Mouse (Mus musculus): ENCODE measurements around the gene Ccn1.

Gene Ccn1

GRCm38 (mm10) chr3:145648991-145649851 is 560 bp downstream of the Ccn1 start:
- DNase-seq: no peak

- no peak for DNase-seq
Observed at GRCm38 (mm10) chr3:145648097-145648931, 1.5 kb downstream of the Ccn1 start.

- no peak for DNase-seq
Observed at GRCm38 (mm10) chr3:145647416-145647815, 2.4 kb downstream of the Ccn1 start.

DNA sequence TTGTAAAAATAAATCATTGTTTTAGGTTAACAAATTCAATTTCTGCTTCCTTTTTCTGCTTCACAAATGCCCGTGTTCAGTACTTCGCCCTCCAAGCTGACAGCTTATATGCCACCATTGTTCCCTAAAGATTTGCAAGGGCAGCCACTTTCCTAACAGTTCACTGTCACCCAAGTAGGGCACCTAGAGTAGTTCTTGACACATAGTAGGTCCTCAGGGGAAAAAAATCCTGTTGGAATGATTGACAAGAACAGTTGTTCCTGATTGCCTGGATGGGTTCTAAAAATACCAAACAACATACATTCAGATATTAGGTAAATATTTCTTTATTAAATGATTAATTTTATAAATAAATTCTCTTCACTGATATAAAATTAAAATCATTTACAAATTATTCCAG is 3.1 kb downstream of the Ccn1 start:
- DNase-seq: no peak

DNA sequence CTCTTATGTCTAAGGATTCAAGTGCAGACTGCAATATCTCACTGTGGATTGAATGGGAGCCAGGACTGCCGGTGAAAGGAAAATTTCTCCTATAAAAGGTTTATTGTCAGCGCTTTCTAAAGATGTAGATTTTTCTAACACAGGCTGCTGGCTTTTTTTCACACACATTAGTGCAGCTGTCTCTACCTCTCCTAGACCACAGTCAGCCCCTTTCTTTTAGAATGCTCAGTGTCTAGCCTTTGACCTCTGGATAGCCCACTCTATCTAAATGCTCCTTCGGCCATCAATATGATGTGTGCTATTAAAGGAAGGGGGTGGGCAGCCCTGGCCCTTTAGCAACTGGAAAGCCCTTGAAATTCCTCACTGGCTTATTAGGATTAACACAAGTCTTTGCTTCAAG is 3.8 kb downstream of the Ccn1 start:
- DNase-seq: no peak

- DNase-seq: no peak
Observed at GRCm38 (mm10) chr3:145645463-145645862, 4.3 kb downstream of the Ccn1 start.

GRCm38 (mm10) chr3:145642861-145643260 is 6.9 kb downstream of the Ccn1 start:
- no peak for DNase-seq

- no peak for DNase-seq
Observed at GRCm38 (mm10) chr3:145641878-145642277, 7.9 kb downstream of the Ccn1 start.

DNA sequence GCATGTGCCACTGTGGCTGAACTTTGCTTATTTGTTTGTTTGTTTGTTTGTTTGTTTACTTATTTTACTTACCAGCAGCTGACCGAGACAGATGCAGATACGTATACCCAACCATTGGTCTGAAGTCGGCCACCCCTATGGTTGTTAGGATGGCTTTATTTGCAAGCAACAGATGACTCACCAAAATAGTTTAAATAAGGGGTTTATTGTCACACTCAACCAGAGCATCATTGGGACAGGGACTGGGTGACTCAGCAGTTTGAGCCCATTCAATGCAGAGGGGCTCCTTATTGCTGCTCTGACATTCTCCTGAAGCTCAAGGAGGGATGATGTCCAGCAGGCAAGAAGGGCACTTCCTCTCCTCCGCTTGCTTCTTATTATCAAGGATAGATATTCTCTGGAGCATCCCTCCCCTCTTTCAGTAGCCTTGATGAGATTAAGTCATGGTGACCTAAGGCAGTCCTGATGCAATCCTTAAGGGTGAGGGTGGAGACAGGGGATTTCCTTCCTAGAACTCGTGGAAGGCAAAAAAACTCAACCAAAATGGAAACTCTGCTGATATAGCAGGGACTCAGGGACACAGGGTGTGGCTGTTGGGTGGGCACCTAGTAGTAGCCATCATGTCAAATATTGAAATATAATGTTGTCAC is 8.6 kb downstream of the Ccn1 start:
- DNase-seq: no peak

GRCm38 (mm10) chr3:145640583-145640982 is 9.2 kb downstream of the Ccn1 start:
- DNase-seq: no peak

DNA sequence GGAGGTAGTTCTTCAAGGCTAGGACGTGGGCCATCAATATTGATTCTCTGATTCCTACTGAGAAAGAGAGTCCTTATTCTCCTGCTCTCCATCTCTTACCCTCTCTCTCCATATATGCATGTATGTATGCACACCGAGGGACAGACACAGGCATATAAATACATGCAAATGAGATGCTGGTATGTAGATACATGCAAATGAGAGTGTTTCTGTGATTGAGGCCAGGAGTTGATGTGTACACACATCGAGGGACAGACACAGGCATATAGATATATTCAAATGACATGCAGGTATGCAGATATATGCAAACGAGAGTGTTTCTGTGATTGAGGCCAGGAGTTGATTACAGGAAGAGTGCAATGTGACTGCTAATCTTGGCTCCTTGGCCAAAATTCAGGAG is 9.6 kb downstream of the Ccn1 start:
- no peak for DNase-seq

DNA sequence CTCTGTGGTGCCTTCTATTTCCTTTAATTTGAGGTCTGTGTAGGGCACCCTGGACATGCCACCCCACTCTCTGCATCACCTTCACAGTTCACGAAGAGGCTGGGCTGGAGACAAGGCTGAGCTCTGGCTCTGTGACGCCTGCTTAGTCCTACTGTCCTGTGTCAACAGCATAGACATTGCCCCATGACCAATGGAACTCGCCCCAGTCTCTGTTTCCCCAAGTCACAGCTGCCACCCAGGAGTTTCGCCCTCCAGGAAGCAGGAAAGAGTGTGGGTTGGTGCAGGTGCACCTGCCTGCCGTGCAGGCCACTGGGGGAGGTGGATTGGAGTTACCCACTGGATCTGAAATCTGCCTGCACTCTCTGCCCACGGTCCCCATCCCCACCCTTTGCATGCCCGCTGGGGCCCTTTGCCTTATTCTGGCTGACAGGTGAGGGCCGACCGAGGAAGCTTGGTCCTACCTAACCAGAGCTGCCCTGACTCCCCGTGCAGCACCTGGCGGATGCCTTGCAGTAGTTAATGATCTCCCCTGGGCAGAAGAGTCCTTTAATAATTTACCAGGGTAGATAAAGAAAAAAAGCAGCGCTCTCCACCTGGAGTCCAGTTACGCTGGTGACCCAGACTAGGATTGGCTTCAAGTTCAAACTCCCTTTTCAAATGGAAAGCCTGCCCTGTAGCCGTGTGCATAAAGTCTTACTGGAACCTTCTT is 15.6 kb downstream of the Ccn1 start:
- no peak for DNase-seq

DNA sequence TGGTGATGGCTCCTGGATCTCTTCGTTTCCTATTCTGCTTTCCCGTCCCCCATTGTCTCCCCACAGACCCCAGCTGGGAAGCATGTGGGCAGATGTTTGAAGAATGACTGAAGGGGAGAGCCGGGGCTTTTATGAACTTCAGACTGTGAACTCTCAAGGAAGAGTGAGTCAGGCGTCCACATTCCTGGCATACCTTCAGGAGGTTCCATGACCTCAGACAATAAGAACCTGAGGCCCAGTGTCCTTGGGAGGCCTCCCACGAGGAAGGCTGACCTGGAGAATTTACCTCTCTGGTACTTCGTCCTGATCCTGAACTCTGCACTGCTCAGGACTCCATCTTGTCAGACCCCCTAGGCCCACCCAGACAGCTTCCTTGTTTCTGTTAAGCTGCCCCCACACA is 16.9 kb downstream of the Ccn1 start:
- DNase-seq: no peak

- no peak for DNase-seq
Observed at GRCm38 (mm10) chr3:145628643-145629042, 21.1 kb downstream of the Ccn1 start.

- DNase-seq: no peak
Observed at GRCm38 (mm10) chr3:145627830-145628229, 22.0 kb downstream of the Ccn1 start.

- no peak for DNase-seq
Observed at GRCm38 (mm10) chr3:145626063-145626462, 23.7 kb downstream of the Ccn1 start.

DNA sequence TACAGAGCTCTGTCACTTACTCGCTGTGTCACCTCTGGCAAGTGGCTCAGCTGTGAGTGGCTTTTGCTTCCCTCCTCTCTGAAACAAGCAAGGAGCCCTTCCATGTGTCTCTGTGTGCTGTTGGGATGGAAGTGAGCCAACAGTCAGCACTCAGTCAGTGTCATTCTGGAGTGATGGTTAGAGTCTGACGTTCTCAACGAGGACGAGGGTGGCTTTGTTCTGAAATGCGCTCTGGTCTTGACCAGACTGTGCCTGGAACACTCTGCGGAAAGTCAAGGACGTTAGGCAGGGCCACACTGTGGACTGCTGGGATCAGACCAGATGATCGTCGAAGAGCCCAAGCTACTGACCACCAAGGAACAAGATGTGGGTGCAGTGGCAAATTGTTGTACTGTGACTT is 24.2 kb downstream of the Ccn1 start:
- DNase-seq: no peak

DNA sequence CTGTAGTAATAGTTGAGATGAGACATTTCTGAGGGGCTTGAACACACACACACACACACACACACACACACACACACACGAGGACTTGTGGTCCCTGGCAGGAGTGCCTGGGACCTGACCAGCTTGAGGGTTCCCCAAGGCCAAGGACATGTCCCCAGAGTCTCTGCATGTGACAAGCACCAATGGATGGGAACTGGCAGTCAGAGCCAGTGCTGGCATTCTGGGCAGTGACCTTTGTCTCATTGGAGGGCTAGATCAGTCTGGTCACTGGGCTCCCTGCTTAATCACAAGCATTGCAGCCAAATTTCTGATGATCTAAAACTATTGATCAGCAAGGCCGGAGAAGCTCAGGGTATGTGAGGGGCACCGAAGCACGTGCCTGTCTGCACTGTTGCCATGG is 25.0 kb downstream of the Ccn1 start:
- DNase-seq: no peak

- no peak for DNase-seq
Observed at GRCm38 (mm10) chr3:145623047-145623446, 26.7 kb downstream of the Ccn1 start.

DNA sequence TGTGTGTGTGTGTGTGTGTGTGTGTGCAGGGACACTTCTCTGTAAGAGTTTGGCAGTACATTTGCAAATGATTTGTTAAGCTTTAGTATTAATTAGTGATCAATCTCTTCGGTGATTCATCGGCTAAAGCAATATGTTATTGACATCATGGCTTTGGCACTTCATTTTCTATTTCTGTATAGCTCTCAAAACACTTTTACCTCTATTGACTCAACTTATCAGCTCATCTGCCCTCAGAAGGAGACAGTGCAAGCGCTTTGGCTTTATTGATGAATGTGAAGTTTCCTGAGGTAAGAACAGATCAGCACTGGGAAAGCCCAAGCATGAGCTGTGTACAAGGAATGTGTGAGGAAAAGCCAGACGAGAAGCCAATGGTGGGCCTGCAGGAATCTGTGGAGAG is 28.6 kb downstream of the Ccn1 start:
- DNase-seq: no peak

GRCm38 (mm10) chr3:145619621-145620365 is 30.0 kb downstream of the Ccn1 start:
- no peak for DNase-seq

GRCm38 (mm10) chr3:145618299-145618698 is 31.5 kb downstream of the Ccn1 start:
- DNase-seq: no peak
